Mouse (Mus musculus): ENCODE measurements around the gene Retnla. TPM values are rescaled to one million over a fixed set of nuclear protein-coding genes. Genes with fewer than 3 reads are reported as not detected.

The Retnla gene
- polyA plus RNA-seq, 1 experiment from 2014 or later = not detected

Other genes starting within 250 kb of the Retnla start
- gene Trat1, start 70.5 kb upstream of the Retnla start, polyA plus RNA-seq (2015; fragmentation: Nextera tagmentation; extraction: Ambion mirVana) = not detected in 2 replicates
- gene Retnlb, start 25.7 kb upstream of the Retnla start, polyA plus RNA-seq (2015; fragmentation: Nextera tagmentation; extraction: Ambion mirVana) = not detected in 2 replicates
- 3.4 and 3.9 TPM in 2 replicates for gene Retnlg, start 30.1 kb downstream of the Retnla start, polyA plus RNA-seq (2015; fragmentation: Nextera tagmentation; extraction: Ambion mirVana)
- 7.0 and 9.8 TPM in 2 replicates for gene Dzip3, start 151.6 kb downstream of the Retnla start, polyA plus RNA-seq (2015; fragmentation: Nextera tagmentation; extraction: Ambion mirVana)
- 19.2 and 27.1 TPM in 2 replicates for gene Cip2a, start 151.6 kb downstream of the Retnla start, polyA plus RNA-seq (2015; fragmentation: Nextera tagmentation; extraction: Ambion mirVana)
- gene Myh15, start 214.9 kb downstream of the Retnla start, polyA plus RNA-seq (2015; fragmentation: Nextera tagmentation; extraction: Ambion mirVana) = not detected in 2 replicates

Data from liver, embryonic 13.5 days (tissue).